Mouse (Mus musculus) intestine, embryonic 15.5 days (tissue): ENCODE data around the gene Ero1lb. TPM values are rescaled to one million over a fixed set of nuclear protein-coding genes. Genes with fewer than 3 reads are reported as not detected.
"Not testable (repeated sequence)": the region's sequence is repeated elsewhere in the genome, so short reads cannot be mapped to it uniquely, and the experiment has no call there.

Experiments
- ATAC-seq: fragments of 200-750 bp; cut with Nextera tagmentation; 2 replicates; pipeline ENCODE4 v1.8.0; 2017; ENCODE audit warnings: moderate TSS enrichment, moderate library complexity
- H3K27ac ChIP-seq: fragments of 300-500 bp; sonication (generic); 2 replicates; pipeline ENCODE4 v1.5.1; 2015; ENCODE audit warnings: mild to moderate bottlenecking, inconsistent platforms
- H3K27me3 ChIP-seq: fragments of 300-500 bp; sonication (generic); replicated peaks from 2 replicates; pipeline ENCODE4 v1.6.1; 2015; ENCODE audit warnings: inconsistent platforms
- H3K36me3 ChIP-seq: fragments of 300-500 bp; sonication (generic); 2 replicates; pipeline ENCODE4 v1.6.1; 2015; ENCODE audit warnings: inconsistent platforms
- H3K4me1 ChIP-seq: fragments of 300-500 bp; sonication (generic); replicated peaks from 2 replicates; pipeline ENCODE4 v1.6.1; 2015; ENCODE audit warnings: inconsistent platforms
- H3K4me2 ChIP-seq: fragments of 300-500 bp; sonication (generic); replicated peaks from 2 replicates; pipeline ENCODE4 v1.6.1; 2015; ENCODE audit warnings: mild to moderate bottlenecking, inconsistent platforms
- H3K4me3 ChIP-seq: fragments of 300-500 bp; sonication (generic); replicated peaks from 2 replicates; pipeline ENCODE4 v1.5.1; 2015; ENCODE audit warnings: inconsistent platforms
- H3K9ac ChIP-seq: fragments of 300-500 bp; sonication (generic); 2 replicates; pipeline ENCODE4 v1.6.1; 2015; ENCODE audit warnings: inconsistent platforms
- H3K9me3 ChIP-seq: fragments of 300-500 bp; sonication (generic); 2 replicates; pipeline ENCODE4 v1.6.1; 2016; ENCODE audit warnings: inconsistent platforms
- WGBS: fragments of 180-500 bp; shearing (Covaris S2); methylation state at CpG from one replicate; pipeline ENCODE4 v1.1.7; 2015; 5-methylcytosine and 5-hydroxymethylcytosine counted together
- polyA plus RNA-seq: library from polyadenylated mRNA; unstranded; fragments of >200 nt; fragmentation: Nextera tagmentation; extraction: Ambion mirVana; gene quantifications from 2 replicates; pipeline ENCODE4 v1.2.1, GENCODE M21; 2015

Ero1lb gene
- polyA plus RNA-seq, 1 experiment from 2014 or later = 8.4 TPM

- not testable (repeated sequence) for ATAC-seq, H3K27ac ChIP-seq, H3K27me3 ChIP-seq, H3K9ac ChIP-seq, H3K4me2 ChIP-seq, H3K36me3 ChIP-seq, H3K4me3 ChIP-seq, H3K9me3 ChIP-seq, H3K4me1 ChIP-seq
- WGBS = 78% methylated on average over 4 of the region's 4 CpGs
Observed at GRCm38 (mm10) chr13:12597075-12597474, 31.4 kb downstream of the Ero1lb start.

GRCm38 (mm10) chr13:12610206-12610605 lies 44.5 kb downstream of the Ero1lb start:
- H3K27me3 ChIP-seq, ATAC-seq, H3K4me1 ChIP-seq, H3K27ac ChIP-seq, H3K4me2 ChIP-seq, H3K36me3 ChIP-seq, H3K9ac ChIP-seq, H3K4me3 ChIP-seq, H3K9me3 ChIP-seq: not testable (repeated sequence)

GRCm38 (mm10) chr13:12614026-12614425 lies 48.4 kb downstream of the Ero1lb start:
- not testable (repeated sequence) for H3K36me3 ChIP-seq, H3K27ac ChIP-seq, H3K4me3 ChIP-seq, H3K4me2 ChIP-seq, H3K4me1 ChIP-seq, ATAC-seq, H3K27me3 ChIP-seq, H3K9ac ChIP-seq, H3K9me3 ChIP-seq
- 94% methylated on average over 6 of the region's 6 CpGs for WGBS

- not testable (repeated sequence) for H3K4me3 ChIP-seq, H3K27me3 ChIP-seq, H3K9ac ChIP-seq, H3K4me2 ChIP-seq, H3K9me3 ChIP-seq, H3K27ac ChIP-seq, H3K36me3 ChIP-seq, ATAC-seq, H3K4me1 ChIP-seq
- WGBS = 85% methylated on average over 7 of the region's 7 CpGs
Observed at GRCm38 (mm10) chr13:12614591-12614990, 48.9 kb downstream of the Ero1lb start.

DNA sequence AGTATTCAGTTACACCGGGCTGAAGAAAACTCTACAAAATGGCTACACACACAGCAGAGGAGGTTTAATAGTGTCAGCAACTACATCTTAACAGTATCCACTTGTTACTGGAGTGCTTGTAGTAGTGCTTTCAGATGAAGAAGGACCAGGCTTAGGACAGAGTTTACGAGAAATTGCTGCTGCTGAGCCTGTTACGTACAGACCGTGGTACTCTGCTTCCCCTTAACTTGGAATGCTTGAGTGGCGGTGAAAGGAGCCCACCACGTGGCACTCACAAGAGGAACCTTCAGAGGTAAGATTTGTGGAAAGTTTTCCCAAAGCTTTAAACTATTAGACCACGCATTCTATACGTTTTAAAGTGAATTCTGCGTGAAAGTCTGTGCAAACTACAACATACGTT lies 49.3 kb downstream of the Ero1lb start:
- H3K27me3 ChIP-seq, H3K9me3 ChIP-seq, H3K27ac ChIP-seq, H3K4me3 ChIP-seq, ATAC-seq, H3K4me2 ChIP-seq, H3K4me1 ChIP-seq, H3K36me3 ChIP-seq, H3K9ac ChIP-seq: not testable (repeated sequence)
- 91% methylated on average over 10 of the region's 10 CpGs for WGBS

DNA sequence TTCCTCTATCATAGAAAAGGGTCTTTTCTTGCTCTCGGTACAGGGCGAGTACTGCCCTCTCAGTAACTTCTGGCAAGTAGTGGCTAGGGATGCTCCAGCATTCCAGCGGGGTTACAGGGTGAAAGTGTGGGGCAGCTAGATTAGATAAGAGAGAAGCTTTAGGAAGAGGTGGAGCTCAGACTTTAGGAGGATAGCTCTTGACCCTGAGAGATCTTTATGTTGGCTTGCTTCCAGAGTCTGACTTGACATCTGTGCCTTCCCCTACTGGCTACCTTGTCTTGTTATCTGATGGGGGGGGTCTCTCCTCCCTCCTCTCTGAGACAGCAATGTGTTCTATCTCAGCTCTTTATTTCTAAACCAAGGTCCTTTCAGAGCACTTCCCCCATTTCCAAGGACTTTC lies 50.8 kb downstream of the Ero1lb start:
- not testable (repeated sequence) for H3K9me3 ChIP-seq, H3K4me2 ChIP-seq, H3K4me3 ChIP-seq, H3K36me3 ChIP-seq, H3K27ac ChIP-seq, H3K27me3 ChIP-seq, ATAC-seq, H3K9ac ChIP-seq, H3K4me1 ChIP-seq
- WGBS = 58% methylated on average over 3 of the region's 3 CpGs

GRCm38 (mm10) chr13:12619808-12620207 lies 54.1 kb downstream of the Ero1lb start:
- H3K9ac ChIP-seq, H3K27me3 ChIP-seq, H3K4me3 ChIP-seq, H3K27ac ChIP-seq, H3K9me3 ChIP-seq, H3K4me2 ChIP-seq, H3K4me1 ChIP-seq, H3K36me3 ChIP-seq, ATAC-seq: not testable (repeated sequence)
- WGBS = 91% methylated on average over 8 of the region's 8 CpGs

GRCm38 (mm10) chr13:12626061-12626460 lies 60.4 kb downstream of the Ero1lb start:
- H3K27me3 ChIP-seq = not testable (repeated sequence)

DNA sequence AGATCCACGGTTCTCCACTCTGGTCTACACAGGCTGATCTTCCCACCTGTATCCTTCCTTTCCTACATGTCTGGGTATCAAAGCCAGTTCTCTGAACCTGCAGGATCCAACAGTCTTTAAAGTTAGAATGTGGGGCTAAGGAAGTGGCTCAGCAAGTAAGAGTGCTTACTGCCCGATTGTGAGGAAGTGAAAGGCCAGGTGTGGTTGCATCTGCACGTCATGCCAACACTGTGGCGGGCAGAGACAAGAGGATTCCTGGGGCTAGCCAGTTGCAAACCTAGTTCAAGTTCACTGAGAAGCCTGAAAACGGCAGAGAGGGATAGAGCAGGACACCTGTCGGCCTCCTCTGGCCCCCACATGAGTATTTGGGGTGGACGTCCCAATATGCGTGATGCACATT lies 62.1 kb downstream of the Ero1lb start:
- H3K27ac ChIP-seq, H3K36me3 ChIP-seq, H3K9me3 ChIP-seq, ATAC-seq, H3K4me2 ChIP-seq, H3K4me1 ChIP-seq, H3K27me3 ChIP-seq, H3K4me3 ChIP-seq, H3K9ac ChIP-seq: not testable (repeated sequence)
- 87% methylated on average over 8 of the region's 8 CpGs for WGBS

More at GRCm38 (mm10) chr13:12626061-12626460, 60.4 kb downstream of the Ero1lb start:
- not testable (repeated sequence) for H3K27ac ChIP-seq, H3K4me1 ChIP-seq, H3K4me2 ChIP-seq, H3K9ac ChIP-seq, H3K36me3 ChIP-seq, ATAC-seq, H3K4me3 ChIP-seq, H3K9me3 ChIP-seq
- WGBS = 88% methylated on average over 3 of the region's 3 CpGs

- H3K4me3 ChIP-seq = not testable (repeated sequence)
- WGBS = 80% methylated on average over 5 of the region's 5 CpGs
Observed at GRCm38 (mm10) chr13:12628181-12628580, 62.5 kb downstream of the Ero1lb start.

DNA sequence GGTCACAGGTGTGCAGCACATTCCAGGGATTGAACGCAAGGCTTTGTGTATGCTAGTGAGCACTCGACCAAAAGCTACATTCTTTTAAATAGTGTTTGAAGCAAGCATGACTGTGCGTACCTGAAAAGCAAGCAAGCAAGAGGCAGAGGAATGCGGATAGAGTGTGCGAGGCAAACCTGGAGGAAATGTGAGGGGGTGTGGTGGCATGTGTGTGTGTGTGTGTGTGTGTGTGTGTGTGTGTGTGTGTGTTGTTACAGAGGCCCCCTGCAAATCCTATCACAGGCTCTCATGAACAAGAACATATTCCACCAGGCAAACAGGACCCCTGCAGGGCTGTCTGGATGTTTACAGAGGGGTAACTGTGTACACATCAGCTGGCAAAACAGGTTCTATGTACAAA lies 64.6 kb downstream of the Ero1lb start:
- not testable (repeated sequence) for H3K4me2 ChIP-seq, H3K9ac ChIP-seq, H3K4me3 ChIP-seq, H3K4me1 ChIP-seq, H3K36me3 ChIP-seq, H3K9me3 ChIP-seq, H3K27ac ChIP-seq, ATAC-seq, H3K27me3 ChIP-seq
- WGBS = 69% methylated on average over 5 of the region's 5 CpGs

More at GRCm38 (mm10) chr13:12628181-12628580, 62.5 kb downstream of the Ero1lb start:
- not testable (repeated sequence) for H3K4me2 ChIP-seq, H3K27me3 ChIP-seq, H3K36me3 ChIP-seq, H3K27ac ChIP-seq, H3K9me3 ChIP-seq, H3K4me1 ChIP-seq, ATAC-seq, H3K9ac ChIP-seq

- not testable (repeated sequence) for H3K4me3 ChIP-seq
- WGBS = 100% methylated on average over 1 of the region's 6 CpGs
Observed at GRCm38 (mm10) chr13:12634941-12635588, 69.4 kb downstream of the Ero1lb start.

DNA sequence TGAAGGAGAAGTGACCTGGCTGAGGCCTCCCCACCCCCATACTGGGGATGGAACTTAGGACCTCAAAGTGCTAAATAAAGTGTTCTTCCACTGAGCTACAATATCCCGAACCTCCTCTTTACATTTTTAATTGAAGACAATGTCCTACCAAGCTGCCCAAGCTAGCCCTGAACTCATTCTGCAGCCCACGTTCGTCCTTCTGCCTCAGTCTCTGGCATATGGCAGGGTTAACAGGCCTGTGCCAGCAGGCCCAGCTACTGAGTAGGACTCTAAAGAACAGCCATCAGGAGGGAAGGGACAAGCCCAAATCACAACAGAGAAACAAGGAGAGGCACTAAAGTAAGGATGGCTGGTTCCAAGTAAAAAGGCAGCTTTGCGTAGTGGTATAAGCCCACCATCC lies 77.1 kb downstream of the Ero1lb start:
- H3K4me3 ChIP-seq, H3K4me1 ChIP-seq, H3K9me3 ChIP-seq, H3K27me3 ChIP-seq, H3K36me3 ChIP-seq, H3K27ac ChIP-seq, H3K9ac ChIP-seq, ATAC-seq, H3K4me2 ChIP-seq: not testable (repeated sequence)
- WGBS = 88% methylated on average over 3 of the region's 4 CpGs

More at GRCm38 (mm10) chr13:12634941-12635588, 69.4 kb downstream of the Ero1lb start:
- H3K27ac ChIP-seq, ATAC-seq, H3K9ac ChIP-seq, H3K4me2 ChIP-seq, H3K4me1 ChIP-seq, H3K27me3 ChIP-seq, H3K36me3 ChIP-seq, H3K9me3 ChIP-seq: not testable (repeated sequence)
